Mouse (Mus musculus) stomach, embryonic 15.5 days (tissue): ENCODE measurements around the gene Mlkl. TPM values are rescaled to one million over a fixed set of nuclear protein-coding genes. Genes with fewer than 3 reads are reported as not detected.
A peak's percentile ranks its signal among the peaks of the same experiment; 100 is the strongest.

ENCODE experiments used
- ATAC-seq: fragments of 200-750 bp; cut with Nextera tagmentation; 2 replicates; pipeline ENCODE4 v1.8.0; 2017; ENCODE audit warnings: low read depth, moderate number of reproducible peaks, moderate TSS enrichment; ENCODE audit not compliant: insufficient read depth, low FRiP score
- H3K27ac ChIP-seq: fragments of 300-500 bp; sonication (generic); 2 replicates; pipeline ENCODE4 v1.5.1; 2015; ENCODE audit warnings: mild to moderate bottlenecking, inconsistent platforms
- H3K27me3 ChIP-seq: fragments of 300-500 bp; sonication (generic); replicated peaks from 2 replicates; pipeline ENCODE4 v1.6.1; 2015; ENCODE audit warnings: inconsistent platforms
- H3K36me3 ChIP-seq: fragments of 300-500 bp; sonication (generic); 2 replicates; pipeline ENCODE4 v1.6.1; 2015; ENCODE audit warnings: inconsistent platforms
- H3K4me1 ChIP-seq: fragments of 300-500 bp; sonication (generic); 2 replicates; pipeline ENCODE4 v1.6.1; 2015; ENCODE audit warnings: inconsistent platforms
- H3K4me2 ChIP-seq: fragments of 300-500 bp; sonication (generic); 2 replicates; pipeline ENCODE4 v1.6.1; 2015; ENCODE audit warnings: mild to moderate bottlenecking, inconsistent platforms
- H3K4me3 ChIP-seq: fragments of 300-500 bp; sonication (generic); replicated peaks from 2 replicates; pipeline ENCODE4 v1.5.1; 2015; ENCODE audit warnings: inconsistent platforms
- H3K9ac ChIP-seq: fragments of 300-500 bp; sonication (generic); 2 replicates; pipeline ENCODE4 v1.6.1; 2015; ENCODE audit warnings: inconsistent platforms
- H3K9me3 ChIP-seq: fragments of 300-500 bp; sonication (generic); 2 replicates; pipeline ENCODE4 v1.6.1; 2016; ENCODE audit warnings: inconsistent platforms
- WGBS: fragments of 180-500 bp; shearing (Covaris S2); methylation state at CpG from one replicate; pipeline ENCODE4 v1.1.7; 2015; 5-methylcytosine and 5-hydroxymethylcytosine counted together
- polyA plus RNA-seq: library from polyadenylated mRNA; unstranded; fragments of >200 nt; fragmentation: Nextera tagmentation; extraction: Ambion mirVana; gene quantifications from 2 replicates; pipeline ENCODE4 v1.2.1, GENCODE M21; 2015

Mlkl gene
- polyA plus RNA-seq = 2.4 TPM in 2 replicates

GRCm38 (mm10) chr8:111337890-111338347 lies at the start of gene Mlkl:
Mlkl (minus strand) TSS chr8:111338177.
- Histone ChIP-seq H3K9me3 (no peaks in the 10 kb centered on the region), H3K9ac (peak within 1 kb of the TSS; percentile 16; the same call in 1 of the 2 replicates), H3K4me2 (peak within 1 kb of the TSS; percentile 96), H3K36me3 (no peaks in the 10 kb centered on the region), H3K4me1 (0 out of 2 replicates have a peak, but pooled peaks cover 4% of the 10 kb centered on the region), H3K4me3 (peak within 1 kb of the TSS; percentile 52), H3K27ac (peak within 1 kb of the TSS; percentile 7; the same call in 1 of the 2 replicates), H3K27me3 (no peaks in the 10 kb centered on the region)
- ATAC-seq = no peak
- WGBS = under 1% methylated on average over 29 of the region's 29 CpGs

GRCm38 (mm10) chr8:111385915-111386314 lies 47.9 kb upstream of the Mlkl start:
- WGBS = 35% methylated on average over 9 of the region's 9 CpGs
- no peaks in the 10 kb centered on the region for H3K36me3 ChIP-seq
- H3K4me3 ChIP-seq = no peak overlapping the region
- no peak overlapping the region for H3K9ac ChIP-seq
- no peak overlapping the region for H3K27ac ChIP-seq
- no peak overlapping the region for H3K4me2 ChIP-seq
- H3K27me3 ChIP-seq = 0 out of 2 replicates have a peak, but pooled peaks cover 4% of the 10 kb centered on the region
- ATAC-seq = no peak
- no peaks in the 10 kb centered on the region for H3K9me3 ChIP-seq
- H3K4me1 ChIP-seq = peaks cover 6% of the 10 kb centered on the region; the same call in 1 of the 2 replicates

- WGBS = 43% methylated on average over 2 of the region's 2 CpGs
- Histone ChIP-seq H3K36me3 (no peaks in the 10 kb centered on the region), H3K9me3 (no peaks in the 10 kb centered on the region), H3K4me3 (no peak overlapping the region), H3K27me3 (no peaks in the 10 kb centered on the region), H3K4me1 (peaks cover 6% of the 10 kb centered on the region; the same call in 1 of the 2 replicates), H3K4me2 (no peak overlapping the region), H3K9ac (no peak overlapping the region), H3K27ac (no peak overlapping the region)
- ATAC-seq = no peak
Measured at GRCm38 (mm10) chr8:111384628-111385027, 46.7 kb upstream of the Mlkl start.

- Histone ChIP-seq H3K36me3 (no peaks in the 10 kb centered on the region), H3K4me1 (0 out of 2 replicates have a peak, but pooled peaks cover 2% of the 10 kb centered on the region), H3K9ac (no peak overlapping the region), H3K27me3 (no peaks in the 10 kb centered on the region), H3K9me3 (no peaks in the 10 kb centered on the region), H3K4me2 (no peak overlapping the region), H3K27ac (no peak overlapping the region), H3K4me3 (no peak overlapping the region)
- no peak for ATAC-seq
- 57% methylated on average over 6 of the region's 6 CpGs for WGBS
Measured at GRCm38 (mm10) chr8:111375192-111375591, 37.2 kb upstream of the Mlkl start.

- 67% methylated on average over 9 of the region's 9 CpGs for WGBS
- ATAC-seq = no peak
- H3K9me3 ChIP-seq = no peaks in the 10 kb centered on the region
- H3K4me1 ChIP-seq = 0 out of 2 replicates have a peak, but pooled peaks cover 2% of the 10 kb centered on the region
- H3K27ac ChIP-seq = no peak overlapping the region
- H3K4me2 ChIP-seq = no peak overlapping the region
- no peak overlapping the region for H3K9ac ChIP-seq
- H3K27me3 ChIP-seq = no peaks in the 10 kb centered on the region
- H3K36me3 ChIP-seq = no peaks in the 10 kb centered on the region
- H3K4me3 ChIP-seq = no peak overlapping the region
Measured at GRCm38 (mm10) chr8:111369711-111370110, 31.7 kb upstream of the Mlkl start.

GRCm38 (mm10) chr8:111367350-111367749 lies 29.4 kb upstream of the Mlkl start:
- no peak for ATAC-seq
- Histone ChIP-seq H3K27me3 (no peaks in the 10 kb centered on the region), H3K9ac (no peak overlapping the region), H3K36me3 (no peaks in the 10 kb centered on the region), H3K4me1 (0 out of 2 replicates have a peak, but pooled peaks cover 2% of the 10 kb centered on the region), H3K4me3 (no peak overlapping the region), H3K27ac (peak overlapping the region; percentile 31; the same call in 1 of the 2 replicates), H3K9me3 (no peaks in the 10 kb centered on the region), H3K4me2 (peak overlapping the region; percentile 41)
- 71% methylated on average over 8 of the region's 8 CpGs for whole genome bisulfite sequencing

- Histone ChIP-seq H3K9me3 (no peaks in the 10 kb centered on the region), H3K27ac (peak overlapping the region; percentile 31; the same call in 1 of the 2 replicates), H3K9ac (no peak overlapping the region), H3K36me3 (no peaks in the 10 kb centered on the region), H3K27me3 (no peaks in the 10 kb centered on the region), H3K4me3 (no peak overlapping the region), H3K4me2 (peak overlapping the region; percentile 41), H3K4me1 (0 out of 2 replicates have a peak, but pooled peaks cover 2% of the 10 kb centered on the region)
- WGBS = 31% methylated on average over 14 of the region's 14 CpGs
- ATAC-seq = peak; percentile 82
Measured at GRCm38 (mm10) chr8:111366610-111367234, 28.7 kb upstream of the Mlkl start.

GRCm38 (mm10) chr8:111363489-111363888 lies 25.5 kb upstream of the Mlkl start:
- no peak overlapping the region for H3K27ac ChIP-seq
- H3K4me1 ChIP-seq = no peaks in the 10 kb centered on the region
- H3K9me3 ChIP-seq = no peaks in the 10 kb centered on the region
- WGBS = 76% methylated on average over 8 of the region's 8 CpGs
- H3K9ac ChIP-seq = no peak overlapping the region
- no peak for ATAC-seq
- H3K4me3 ChIP-seq = no peak overlapping the region
- H3K27me3 ChIP-seq = no peaks in the 10 kb centered on the region
- no peak overlapping the region for H3K4me2 ChIP-seq
- H3K36me3 ChIP-seq = no peaks in the 10 kb centered on the region

- no peaks in the 10 kb centered on the region for H3K4me1 ChIP-seq
- ATAC-seq = no peak
- no peaks in the 10 kb centered on the region for H3K36me3 ChIP-seq
- no peak overlapping the region for H3K9ac ChIP-seq
- no peaks in the 10 kb centered on the region for H3K27me3 ChIP-seq
- no peaks in the 10 kb centered on the region for H3K9me3 ChIP-seq
- 55% methylated on average over 7 of the region's 7 CpGs for WGBS
- no peak overlapping the region for H3K27ac ChIP-seq
- no peak overlapping the region for H3K4me3 ChIP-seq
- no peak overlapping the region for H3K4me2 ChIP-seq
Measured at GRCm38 (mm10) chr8:111360579-111361209, 22.7 kb upstream of the Mlkl start.

GRCm38 (mm10) chr8:111359936-111360335 lies 22.0 kb upstream of the Mlkl start:
- Histone ChIP-seq H3K27me3 (no peaks in the 10 kb centered on the region), H3K4me2 (no peak overlapping the region), H3K9ac (no peak overlapping the region), H3K4me3 (no peak overlapping the region), H3K9me3 (no peaks in the 10 kb centered on the region), H3K4me1 (no peaks in the 10 kb centered on the region), H3K36me3 (no peaks in the 10 kb centered on the region), H3K27ac (no peak overlapping the region)
- 67% methylated on average over 5 of the region's 5 CpGs for WGBS
- no peak for ATAC-seq

- 68% methylated on average over 1 of the region's 1 CpGs for WGBS
- H3K4me1 ChIP-seq = no peaks in the 10 kb centered on the region
- H3K27me3 ChIP-seq = no peaks in the 10 kb centered on the region
- H3K9ac ChIP-seq = no peak overlapping the region
- H3K4me3 ChIP-seq = no peak overlapping the region
- no peak overlapping the region for H3K27ac ChIP-seq
- ATAC-seq = no peak
- H3K9me3 ChIP-seq = no peaks in the 10 kb centered on the region
- H3K36me3 ChIP-seq = no peaks in the 10 kb centered on the region
- no peak overlapping the region for H3K4me2 ChIP-seq
Measured at GRCm38 (mm10) chr8:111358905-111359304, 20.9 kb upstream of the Mlkl start.

- H3K4me2 ChIP-seq = no peak overlapping the region
- H3K36me3 ChIP-seq = no peaks in the 10 kb centered on the region
- no peak overlapping the region for H3K27ac ChIP-seq
- no peak overlapping the region for H3K4me3 ChIP-seq
- H3K27me3 ChIP-seq = no peaks in the 10 kb centered on the region
- no peaks in the 10 kb centered on the region for H3K4me1 ChIP-seq
- 90% methylated on average over 4 of the region's 4 CpGs for WGBS
- no peaks in the 10 kb centered on the region for H3K9me3 ChIP-seq
- no peak overlapping the region for H3K9ac ChIP-seq
- ATAC-seq = no peak
Measured at GRCm38 (mm10) chr8:111357433-111357832, 19.5 kb upstream of the Mlkl start.
